23 mouse cellular contexts compared by ENCODE assay signal in genomic region chr10:75407741-75408140, GRCm38 (mm10). TPM values are rescaled to one million over a fixed set of nuclear protein-coding genes. Genes with fewer than 3 reads are reported as not detected.
A peak's percentile ranks its signal among the peaks of the same experiment; 100 is the strongest.
DNase-seq lines count a peak whose midpoint lies in the region; ATAC-seq and TF ChIP-seq lines count a peak whose summit lies in the region.
"Had no signal": no experiment of that assay in that cellular context is flagged by ENCODE, and none has a peak within 500 bp of the region (broad histone marks: within the 10 kb centered on the region; RNA-seq: fewer than 3 reads in every experiment).

No protein-coding gene starts in this region.

- TF ChIP-seq CTCF in liver, embryonic 14.5 days (IDR thresholded peaks at IDR 0.05; ENCODE audit: low read depth) = no peak

- WGBS in kidney, embryonic 16.5 days = 67% methylated on average over 4 of the region's 4 CpGs
- 60% methylated on average over 4 of the region's 4 CpGs for WGBS in liver, embryonic 14.5 days (ENCODE audit: insufficient replicate concordance)

- peak; percentile 9 for DNase-seq in adrenal gland, adult 2 months
- DNase-seq in adrenal gland, postnatal 25 days = no peak
- DNase-seq in kidney, adult 8-10 months = peak; percentile 33 to 70
- peak; percentile 49 for DNase-seq in adipocyte (ENCODE audit: low spot score)
- no peak for DNase-seq in liver, embryonic 14.5 days (ENCODE audit: low read depth in 3 of 3, low spot score in 3 of 3)
- DNase-seq in cerebellum, adult 8-10 months = no peak
- DNase-seq in cerebellum, adult 11 months = no peak
- DNase-seq: adrenal gland, postnatal 36 days; B cell, adult 2 months; cerebellum, adult 9-10 months; cerebellum, postnatal 25 days; gastrocnemius, postnatal 14 days; heart, adult 2 months; heart, postnatal 14 days had no signal

- H3K4me1 ChIP-seq in kidney, embryonic 16.5 days (ENCODE audit: insufficient read depth, low read length) = no peaks in the 10 kb centered on the region
- H3K4me1 ChIP-seq in liver, embryonic 14.5 days (replicated peaks; ENCODE audit: control insufficient read depth in 2 of 2, insufficient read depth in 2 of 2, low read length in 1 of 2) = no peaks in the 10 kb centered on the region; a peak in 2 of 4 replicates

- no peak overlapping the region for H3K27ac ChIP-seq in kidney, embryonic 16.5 days (ENCODE audit: low read length)
- no peak overlapping the region for H3K27ac ChIP-seq in liver, embryonic 14.5 days
- H3K27ac ChIP-seq: embryonic facial prominence, embryonic 12.5 days; heart, adult 2 months; heart, embryonic 15.5 days; hindbrain, embryonic 13.5 days had no signal

- no peak overlapping the region for H3K4me2 ChIP-seq in kidney, embryonic 16.5 days (replicated peaks; ENCODE audit: low read depth, low read length)
- no peak overlapping the region for H3K4me2 ChIP-seq in liver, embryonic 14.5 days (ENCODE audit: low read depth)
- H3K4me2 ChIP-seq: embryonic facial prominence, embryonic 12.5 days; heart, embryonic 11.5 days; hindbrain, embryonic 13.5 days had no signal

- no peaks in the 10 kb centered on the region for H3K27me3 ChIP-seq in kidney, embryonic 16.5 days (ENCODE audit: insufficient read depth, low read length)
- no peaks in the 10 kb centered on the region for H3K27me3 ChIP-seq in liver, embryonic 14.5 days (ENCODE audit: control insufficient read depth, insufficient read depth, low read length)
- H3K27me3 ChIP-seq: embryonic facial prominence, embryonic 12.5 days; heart, embryonic 15.5 days; hindbrain, embryonic 13.5 days had no signal

- H3K36me3 ChIP-seq in kidney, embryonic 16.5 days (ENCODE audit: insufficient read depth, low read length) = no peaks in the 10 kb centered on the region
- no peaks in the 10 kb centered on the region for H3K36me3 ChIP-seq in liver, embryonic 14.5 days (replicated peaks; ENCODE audit: control insufficient read depth, insufficient read depth, low read depth)
- H3K36me3 ChIP-seq: embryonic facial prominence, embryonic 12.5 days; G1E; heart, embryonic 15.5 days; hindbrain, embryonic 13.5 days had no signal

- TF ChIP-seq EP300 in liver, embryonic 14.5 days (IDR thresholded peaks at IDR 0.05; ENCODE audit: low read depth) = no peak

- H3K4me3 ChIP-seq in kidney, embryonic 16.5 days (ENCODE audit: low read length) = no peak overlapping the region
- peak overlapping the region in 1 of 2 experiments; percentile 5; a peak in 1 of 4 replicates for H3K4me3 ChIP-seq in liver, embryonic 14.5 days (ENCODE audit: insufficient read depth in 1 of 2, low read depth in 2 of 2, low read length in 2 of 2)
- H3K4me3 ChIP-seq: embryonic facial prominence, embryonic 12.5 days; heart, adult 2 months; heart, embryonic 15.5 days; hindbrain, embryonic 13.5 days had no signal

- ATAC-seq in kidney, embryonic 16.5 days (ENCODE audit: low FRiP score, low TSS enrichment) = no peak
- peak; percentile 37; the same call in 1 of the 2 replicates for ATAC-seq in liver, embryonic 14.5 days (ENCODE audit: insufficient read depth)
- ATAC-seq: CD4-positive, CD25-positive, alpha-beta regulatory T cell, adult 4 months; forebrain, embryonic 16.5 days had no signal

- H3K9me3 ChIP-seq in kidney, embryonic 16.5 days (ENCODE audit: low read length) = no peaks in the 10 kb centered on the region
- H3K9me3 ChIP-seq in liver, embryonic 14.5 days (ENCODE audit: control insufficient read depth, low read length) = no peaks in the 10 kb centered on the region
- H3K9me3 ChIP-seq: embryonic facial prominence, embryonic 12.5 days; G1E; heart, embryonic 15.5 days; hindbrain, embryonic 13.5 days had no signal

- no peak overlapping the region for H3K9ac ChIP-seq in kidney, embryonic 16.5 days (replicated peaks; ENCODE audit: low read length)
- H3K9ac ChIP-seq in liver, embryonic 14.5 days (replicated peaks) = no peak overlapping the region
- H3K9ac ChIP-seq: embryonic facial prominence, embryonic 12.5 days; heart, embryonic 15.5 days; hindbrain, embryonic 13.5 days had no signal

RNA-seq across cellular contexts. Expression of gene Upb1, which starts 6.8 kb away (rescaled TPM):
- total RNA-seq in adrenal gland, adult 2 months (2021) = 1 to 10 TPM in 1 of 2 experiments, under 1 TPM in 1; 0.72 to 2.2 TPM
- polyA plus RNA-seq in adrenal gland, adult 2 months (2012; rRNA removed) = 0.20 and 0.50 TPM in 2 replicates
- 0.36 and 3.0 TPM in 2 replicates for total RNA-seq in adrenal gland, postnatal 25 days (2021)
- 3.1 and 3.3 TPM in 2 replicates for polyA plus RNA-seq in kidney, embryonic 16.5 days (2015; fragmentation: Nextera tagmentation; extraction: Ambion mirVana)
- 8.1 and 8.8 TPM in 2 replicates for polyA plus RNA-seq in liver, embryonic 14.5 days (2012; rRNA removed)
- 18.3 and 20.1 TPM in 2 replicates for polyA plus RNA-seq in liver, embryonic 14.5 days (2014; fragmentation: Nextera tagmentation; extraction: Ambion mirVana)
- polyA plus RNA-seq: forebrain, embryonic 11.5 days; G1E had no signal

Comparison
In these comparisons a context has a peak if more than half of its experiments do, and no peak if none do; other contexts are left out.
1. DNase-seq: peak in adrenal gland, adult 2 months (single experiment), kidney, adult 8-10 months (2 of 2) and adipocyte (single experiment); none in adrenal gland, postnatal 25 days (single experiment), liver, embryonic 14.5 days (0 of 3), cerebellum, adult 8-10 months (single experiment) and cerebellum, adult 11 months (single experiment).